Mouse (Mus musculus) cerebellum, adult 2 months (tissue): Measurements from ENCODE around the gene Ccr6. TPM values are rescaled to one million over a fixed set of nuclear protein-coding genes. Genes with fewer than 3 reads are reported as not detected.
A peak's percentile ranks its signal among the peaks of the same experiment; 100 is the strongest.
"Not testable (repeated sequence)": the region's sequence is repeated elsewhere in the genome, so short reads cannot be mapped to it uniquely, and the experiment has no call there.

Experiments used
- DNase-seq, 2 experiments: peaks; one replicate each; pipeline ENCODE4 v3.0.0; 2021
- H3K27ac ChIP-seq: fragments of 200-500 bp; 2 replicates; pipeline ENCODE4 v1.5.1; 2012; ENCODE audit warnings: low read length, control low read depth, inconsistent platforms; ENCODE audit not compliant: insufficient read depth
- H3K27me3 ChIP-seq: fragments of 200-500 bp; 2 replicates; pipeline ENCODE4 v1.6.1; 2012; ENCODE audit warnings: inconsistent platforms, mild to moderate bottlenecking, low read length, moderate library complexity; ENCODE audit not compliant: control insufficient read depth, insufficient read depth
- H3K4me1 ChIP-seq: fragments of 200-500 bp; 2 replicates; pipeline ENCODE4 v1.6.1; 2011; ENCODE audit warnings: low read length; ENCODE audit not compliant: control insufficient read depth, insufficient read depth
- H3K4me3 ChIP-seq: fragments of 200-500 bp; replicated peaks from 2 replicates; pipeline ENCODE3; 2011; ENCODE audit warnings: mild to moderate bottlenecking, low read depth, low read length, control low read depth; ENCODE audit not compliant: insufficient read depth
- CTCF ChIP-seq: fragments of 200-500 bp; IDR thresholded peaks from 2 replicates; pipeline ENCODE4 v1.5.1; 2011; ENCODE audit warnings: low read depth, mild to moderate bottlenecking, control low read depth, low read length, moderate library complexity, borderline replicate concordance; ENCODE audit not compliant: insufficient read depth
- POLR2A ChIP-seq: fragments of 200-500 bp; IDR thresholded peaks from 2 replicates; pipeline ENCODE4 v1.6.1; 2011; ENCODE audit warnings: low read length, control low read depth, borderline replicate concordance; ENCODE audit not compliant: insufficient read depth
- WGBS: fragments of 180-500 bp; shearing (Covaris S2); methylation state at CpG from one replicate; pipeline ENCODE4 v1.1.7; 2018; 5-methylcytosine and 5-hydroxymethylcytosine counted together
- polyA plus RNA-seq: library from polyadenylated mRNA; depleted of rRNA; stranded (reverse); fragments of >200 nt; gene quantifications from 2 replicates; pipeline ENCODE4 v1.2.3, GENCODE M21; 2012; rRNA removed

Ccr6 gene
- polyA plus RNA-seq, result not detected in 2 replicates

DNA sequence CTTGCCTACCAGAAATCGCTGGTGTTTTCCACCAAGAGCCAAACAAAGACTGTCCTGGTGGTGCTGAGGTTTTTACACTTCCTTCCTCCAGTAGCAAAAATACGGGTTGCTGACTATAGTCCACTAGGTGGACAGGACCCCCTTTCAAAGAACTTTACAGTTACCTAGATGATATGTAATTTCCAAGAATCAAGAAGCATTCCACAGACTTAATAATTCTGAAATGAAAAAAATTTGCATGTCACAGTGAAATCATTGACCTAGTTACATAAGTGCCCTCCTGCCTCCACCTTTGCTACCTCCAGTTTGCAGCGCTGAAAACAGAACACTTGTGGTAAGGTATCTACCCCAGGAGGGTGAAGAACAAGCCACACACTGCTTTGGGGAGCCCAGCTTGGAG lies at the start of gene Ccr6:
TSS of gene Ccr6 (plus strand) at position 301 of the 400 bp plus-strand sequence.
- H3K4me1 ChIP-seq, result no peaks in the 10 kb centered on the region
- H3K27ac ChIP-seq, result no peak within 1 kb of the TSS
- H3K27me3 ChIP-seq, result no peaks in the 10 kb centered on the region
- no peak for TF ChIP-seq CTCF
- TF ChIP-seq POLR2A, result no peak
- no peak within 1 kb of the TSS for H3K4me3 ChIP-seq
- DNase-seq, result no peak
- 78% methylated on average over 3 of the region's 3 CpGs for WGBS

DNA sequence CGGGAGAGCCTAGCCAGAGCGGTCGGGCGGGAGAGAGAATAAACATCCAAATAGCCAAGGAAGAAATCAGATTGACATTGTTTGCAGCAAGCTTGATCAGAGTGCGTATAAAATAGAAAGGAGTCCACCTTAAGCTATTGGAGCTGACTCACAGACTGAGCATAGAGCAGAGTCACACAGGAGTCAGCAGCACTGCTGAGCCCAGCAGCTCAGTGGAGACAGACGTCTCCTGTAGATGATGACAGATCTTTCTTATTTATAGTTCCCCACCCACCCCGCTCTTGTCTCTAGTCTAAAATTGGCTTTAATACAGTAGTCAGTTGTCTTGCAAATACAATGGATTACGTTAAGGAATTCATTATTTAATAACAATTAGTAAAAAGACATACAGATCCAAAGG lies 42.2 kb upstream of the Ccr6 start:
- Histone ChIP-seq H3K4me1 (no peaks in the 10 kb centered on the region), H3K4me3 (no peak overlapping the region), H3K27ac (no peak overlapping the region), H3K27me3 (no peaks in the 10 kb centered on the region)
- TF ChIP-seq CTCF, result no peak
- DNase-seq, result no peak
- WGBS, result 91% methylated on average over 8 of the region's 8 CpGs

DNA sequence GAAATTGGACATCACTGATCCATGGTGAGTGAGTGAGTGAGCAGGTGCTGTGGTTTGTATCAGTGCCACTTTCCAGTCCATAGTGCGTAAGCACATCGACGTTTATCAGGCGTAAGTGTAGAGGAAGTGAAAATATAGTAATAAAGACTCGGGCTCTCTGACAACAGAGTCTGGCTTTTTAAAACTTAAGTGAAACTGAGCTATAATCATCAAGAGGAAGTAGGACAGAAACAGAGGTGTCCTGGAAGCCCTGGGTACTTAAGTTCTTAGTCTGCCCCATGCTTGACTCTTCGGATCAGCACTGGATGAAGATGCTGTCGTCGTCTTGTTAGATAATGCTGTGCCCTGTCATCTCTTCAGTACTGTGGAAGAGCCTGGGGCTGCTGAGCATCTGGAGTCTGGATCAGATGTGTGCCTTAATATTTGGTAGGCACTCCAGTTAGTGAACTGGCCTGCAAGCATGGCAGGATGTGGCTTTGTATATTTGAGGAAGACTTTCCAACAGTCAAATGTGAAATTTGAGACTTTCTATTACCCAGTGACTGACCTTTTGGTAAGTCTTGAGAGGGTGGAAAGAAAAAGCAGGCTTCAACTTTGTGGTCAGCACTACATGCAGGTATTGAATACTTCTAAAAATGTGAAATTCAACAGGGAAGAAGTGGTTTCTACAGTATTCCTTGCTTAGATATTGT lies 40.0 kb upstream of the Ccr6 start:
- DNase-seq, result no peak
- H3K4me1 ChIP-seq, result no peaks in the 10 kb centered on the region
- H3K27ac ChIP-seq, result no peak overlapping the region
- TF ChIP-seq CTCF, result no peak
- TF ChIP-seq POLR2A, result no peak
- no peak overlapping the region for H3K4me3 ChIP-seq
- H3K27me3 ChIP-seq, result no peaks in the 10 kb centered on the region
- WGBS, result 92% methylated on average over 8 of the region's 8 CpGs

DNA sequence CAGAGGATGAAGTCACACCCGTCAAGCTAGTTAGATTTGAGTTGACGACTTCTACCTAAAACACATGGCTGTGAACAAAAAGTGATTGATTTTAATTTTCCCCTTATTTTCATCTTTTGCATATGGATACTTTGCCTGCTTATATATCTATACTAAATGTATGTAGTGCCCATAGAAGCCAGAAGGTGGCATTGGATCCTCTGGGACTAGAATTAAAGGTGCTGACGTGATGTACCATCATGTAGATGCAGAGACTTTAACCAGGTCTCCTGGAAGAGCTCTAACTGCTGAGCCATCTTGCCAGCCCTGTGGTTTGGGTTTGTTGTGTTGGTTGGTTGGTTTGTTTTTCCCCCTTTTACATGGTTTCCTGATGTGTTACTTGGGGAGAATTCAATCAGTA lies 38.2 kb upstream of the Ccr6 start:
- no peak for DNase-seq
- no peaks in the 10 kb centered on the region for H3K4me1 ChIP-seq
- no peak overlapping the region for H3K4me3 ChIP-seq
- 72% methylated on average over 3 of the region's 3 CpGs for WGBS
- no peak for TF ChIP-seq POLR2A
- 0 out of 2 replicates have a peak, but pooled peaks have one; percentile 3 for TF ChIP-seq CTCF
- no peak overlapping the region for H3K27ac ChIP-seq
- H3K27me3 ChIP-seq, result no peaks in the 10 kb centered on the region

DNA sequence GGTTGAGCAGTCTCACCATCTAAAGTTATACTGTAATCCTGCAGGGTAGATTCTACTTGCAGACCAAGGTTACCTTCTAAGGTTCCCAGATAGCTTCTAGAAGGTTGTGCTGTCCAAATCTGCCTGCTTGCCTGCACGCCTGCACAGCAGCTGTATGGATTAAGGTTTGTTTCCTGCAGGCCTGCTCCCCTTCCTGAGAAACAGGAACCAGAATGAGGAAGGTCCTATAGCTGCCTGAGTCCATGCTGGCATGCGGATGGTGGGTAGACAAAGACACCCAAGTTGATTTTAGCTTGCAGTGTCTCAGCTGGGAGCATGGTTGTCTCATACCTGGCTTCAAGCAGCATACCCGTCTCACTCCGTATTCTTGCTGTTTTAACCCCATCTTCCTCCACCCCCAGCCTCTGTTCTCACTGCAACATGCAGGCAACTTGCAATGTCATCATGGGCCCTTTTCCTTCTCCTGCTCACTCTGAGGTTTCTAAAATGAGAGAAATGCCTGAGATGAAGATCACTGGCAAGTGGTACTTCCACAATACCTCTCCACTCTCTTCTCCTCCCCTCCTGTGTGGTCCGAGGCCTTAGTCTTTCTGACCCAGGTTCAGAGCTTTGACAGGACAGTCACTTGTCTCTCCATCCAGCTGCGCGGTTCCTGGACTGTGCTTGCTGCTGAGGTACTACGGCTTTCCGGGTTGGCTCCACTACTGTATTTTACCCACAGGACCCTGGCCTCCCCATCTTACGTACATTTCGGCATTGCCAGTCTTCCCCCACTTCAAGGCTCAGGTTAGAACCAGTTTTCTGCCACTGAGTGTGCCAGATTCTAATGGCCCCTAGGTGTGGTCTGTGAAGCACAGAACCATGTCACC lies 36.5 kb upstream of the Ccr6 start:
- 87% methylated on average over 11 of the region's 11 CpGs for WGBS
- H3K4me3 ChIP-seq, result no peak overlapping the region
- TF ChIP-seq CTCF, result no peak
- no peak for TF ChIP-seq POLR2A
- no peak for DNase-seq
- no peaks in the 10 kb centered on the region for H3K4me1 ChIP-seq
- H3K27me3 ChIP-seq, result no peaks in the 10 kb centered on the region
- no peak overlapping the region for H3K27ac ChIP-seq

DNA sequence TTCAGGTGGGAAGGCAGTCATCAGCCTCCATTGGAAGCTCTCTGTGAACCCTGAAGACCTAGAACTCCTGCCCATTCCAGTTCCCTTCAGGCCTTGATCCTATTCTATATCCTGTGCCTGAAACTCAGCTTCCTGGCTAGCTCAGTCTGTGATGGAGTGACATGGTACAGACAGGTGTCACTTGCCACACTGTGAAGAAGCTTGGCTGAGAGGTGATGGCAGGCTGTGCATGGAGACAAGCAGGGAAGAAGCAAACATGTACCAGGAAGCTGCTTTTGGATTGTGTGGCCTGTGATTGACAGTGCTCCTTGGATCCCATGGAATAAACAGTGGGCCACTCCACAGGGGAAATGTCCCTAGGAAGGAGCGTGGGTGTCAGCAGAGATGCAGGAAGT lies 35.9 kb upstream of the Ccr6 start:
- TF ChIP-seq POLR2A, result no peak
- no peak for TF ChIP-seq CTCF
- no peak for DNase-seq
- no peaks in the 10 kb centered on the region for H3K27me3 ChIP-seq
- 73% methylated on average over 1 of the region's 1 CpGs for WGBS
- no peak overlapping the region for H3K27ac ChIP-seq
- no peaks in the 10 kb centered on the region for H3K4me1 ChIP-seq
- no peak overlapping the region for H3K4me3 ChIP-seq

DNA sequence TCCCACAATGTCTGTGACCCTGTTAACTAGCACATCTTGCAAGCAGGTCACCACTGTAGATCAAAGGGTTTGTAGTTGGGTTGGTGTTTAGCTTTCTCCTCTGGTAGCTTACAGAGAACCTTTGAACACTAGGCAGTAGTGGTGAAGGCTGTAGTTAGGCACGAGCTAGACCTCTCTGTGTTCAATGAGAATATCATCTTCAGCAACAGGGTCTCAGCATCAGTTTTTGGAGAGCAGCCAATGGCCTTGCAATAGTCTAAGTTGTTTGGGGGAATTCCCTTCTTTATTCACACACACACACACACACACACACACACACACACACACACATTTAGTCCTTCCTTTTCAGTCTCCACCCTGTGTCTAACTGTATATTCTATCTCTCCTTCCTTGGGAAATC lies 32.4 kb upstream of the Ccr6 start:
- no peak for TF ChIP-seq POLR2A
- TF ChIP-seq CTCF, result no peak
- WGBS, result 53% methylated on average over 1 of the region's 1 CpGs
- no peak for DNase-seq
- Histone ChIP-seq H3K4me1 (no peaks in the 10 kb centered on the region), H3K4me3 (no peak overlapping the region), H3K27me3 (no peaks in the 10 kb centered on the region), H3K27ac (no peak overlapping the region)

DNA sequence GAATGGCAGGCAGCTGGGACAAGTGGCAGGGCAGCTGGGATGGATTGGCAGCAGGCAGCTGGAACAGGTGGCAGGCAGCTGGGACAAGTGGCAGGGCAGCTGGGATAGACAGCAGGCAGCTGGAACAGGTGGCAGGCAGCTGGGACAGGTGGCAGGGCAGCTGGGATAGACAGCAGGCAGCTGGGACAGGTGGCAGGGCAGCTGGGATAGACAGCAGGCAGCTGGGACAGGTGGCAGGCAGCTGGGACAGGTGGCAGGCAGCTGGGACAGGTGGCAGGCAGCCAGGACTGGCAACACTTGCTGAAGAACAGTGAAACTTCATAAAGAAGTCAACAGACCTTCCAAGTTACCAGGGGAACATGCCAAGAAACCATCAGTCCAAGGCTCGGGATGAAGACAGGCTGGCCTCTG lies 30.6 kb upstream of the Ccr6 start:
- H3K4me1 ChIP-seq, H3K27me3 ChIP-seq, H3K27ac ChIP-seq, DNase-seq, H3K4me3 ChIP-seq: not testable (repeated sequence)
- 11% methylated on average over 1 of the region's 1 CpGs for WGBS
